Mouse (Mus musculus) limb, embryonic 10.5 days (tissue): Measurements from ENCODE around the gene Tchh. TPM values are rescaled to one million over a fixed set of nuclear protein-coding genes. Genes with fewer than 3 reads are reported as not detected.

Experiments
- microRNA-seq: library from miRNA; unstranded; fragments of <30 nt; microRNA quantifications from one replicate; pipeline ENCODE4, GENCODE M21; 2017
- polyA plus RNA-seq: library from polyadenylated mRNA; unstranded; fragments of >200 nt; fragmentation: Nextera tagmentation; extraction: Ambion mirVana; gene quantifications from 2 replicates; pipeline ENCODE4 v1.2.1, GENCODE M21; 2016

Gene Tchh
- polyA plus RNA-seq, 1 experiment from 2014 or later, result 0.21 TPM

Small RNAs within 50 kb of the gene (microRNA-seq; reads per million reads assigned to microRNA genes)
- gene Gm22752, result not detected

Other genes starting within 250 kb of the Tchh start
- gene Flg2, start 245.1 kb upstream of the Tchh start, polyA plus RNA-seq, result not detected in 2 replicates
- gene Flg, start 168.8 kb upstream of the Tchh start, polyA plus RNA-seq, result not detected in 2 replicates
- not detected in 2 replicates for gene Hrnr, start 122.6 kb upstream of the Tchh start, polyA plus RNA-seq
- gene Rptn, start 48.6 kb upstream of the Tchh start, polyA plus RNA-seq, result not detected in 2 replicates
- gene Tchhl1, start 26.4 kb downstream of the Tchh start, polyA plus RNA-seq, result not detected in 2 replicates
- 241 and 293 TPM in 2 replicates for gene S100a11, start 78.2 kb downstream of the Tchh start, polyA plus RNA-seq
- 74.9 and 78.4 TPM in 2 replicates for gene S100a10, start 112.8 kb downstream of the Tchh start, polyA plus RNA-seq
- not detected in 2 replicates for gene Tdpoz2, start 210.4 kb downstream of the Tchh start, polyA plus RNA-seq
- gene Tdpoz1, start 234.0 kb downstream of the Tchh start, polyA plus RNA-seq, result not detected in 2 replicates